Mouse (Mus musculus): ENCODE results near the gene Ap1m2.

GRCm38 (mm10) chr9:21246342-21246741 lies 65.8 kb downstream of the Ap1m2 start:
- TF ChIP-seq POLR2A (IDR thresholded peaks at IDR 0.05; ENCODE audit: borderline replicate concordance, extremely low read depth, insufficient read depth, insufficient read length, poor library complexity, severe bottlenecking) (no peak), CTCF (IDR thresholded peaks at IDR 0.05; ENCODE audit: borderline replicate concordance, extremely low read depth, insufficient read depth, insufficient read length) (no peak)

All from brain, embryonic 14.5 days (tissue).